Mouse (Mus musculus): ENCODE measurements around the gene Fpgs.

DNA sequence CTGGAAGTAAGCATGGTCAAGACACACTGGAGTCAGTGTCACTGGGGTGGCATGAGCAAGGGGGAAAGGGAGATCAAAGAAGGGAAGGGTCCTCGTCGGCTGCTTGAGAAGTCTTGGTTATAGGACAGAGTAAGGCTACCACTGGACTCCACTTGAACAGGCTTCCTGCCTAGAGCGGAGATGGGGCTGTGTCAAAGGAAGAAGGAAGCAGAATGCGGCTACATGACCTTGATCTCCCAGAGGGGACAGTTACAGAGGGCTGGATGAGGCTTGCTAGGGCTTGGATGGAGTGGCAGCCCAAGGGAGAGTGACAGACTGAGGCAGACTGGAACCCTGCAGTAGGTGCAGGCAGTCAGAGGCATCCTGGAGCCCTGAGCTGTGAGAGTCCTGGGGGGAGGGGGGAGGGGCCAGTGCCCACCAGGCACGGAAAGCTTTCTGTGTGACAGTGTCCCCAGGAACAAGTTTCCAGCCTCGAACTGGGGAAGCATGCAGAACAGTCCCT, 63.3 kb downstream of the Fpgs start:
- TF ChIP-seq POLR2A (IDR thresholded peaks at IDR 0.05; ENCODE audit: low read depth, low read length) (no peak), CTCF (IDR thresholded peaks at IDR 0.05; ENCODE audit: borderline replicate concordance, insufficient read depth, low read length) (no peak)

All from embryonic fibroblast, embryonic 13.5 days (primary cell).